Mouse (Mus musculus): ENCODE results near the gene Pth2. TPM values are rescaled to one million over a fixed set of nuclear protein-coding genes. Genes with fewer than 3 reads are reported as not detected.
A peak's percentile ranks its signal among the peaks of the same experiment; 100 is the strongest.

The Pth2 gene
- polyA plus RNA-seq, 1 experiment from 2014 or later, result 2.1 TPM

DNA sequence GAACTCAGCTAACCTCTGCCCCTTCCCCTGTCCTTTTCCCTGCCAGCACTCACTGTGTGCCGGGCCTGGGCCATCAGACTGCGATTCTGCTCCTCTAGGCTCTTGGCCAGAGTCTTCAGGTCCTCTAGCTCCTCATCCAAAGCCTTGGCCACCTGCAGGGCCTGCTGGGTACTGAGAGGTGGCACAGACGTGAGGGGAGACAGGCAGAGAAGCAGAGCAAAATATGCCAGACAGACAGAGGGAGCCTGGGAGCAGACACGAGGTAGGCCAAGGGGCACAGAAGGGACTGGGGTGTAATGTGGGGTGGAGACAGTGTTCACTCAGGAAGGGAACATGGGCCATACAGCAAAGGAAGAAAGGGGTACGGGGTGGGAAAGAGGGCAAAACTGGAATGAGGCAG, 12.6 kb downstream of the Pth2 start:
- no peak for ATAC-seq
- no peak overlapping the region for H3K4me2 ChIP-seq (replicated peaks)
- H3K4me1 ChIP-seq (replicated peaks), result peaks cover 14% of the 10 kb centered on the region
- H3K9ac ChIP-seq (replicated peaks), result 0 out of 2 replicates have a peak overlapping the region, but pooled peaks have one; percentile 19
- 67% methylated on average over 4 of the region's 5 CpGs for WGBS
- H3K27me3 ChIP-seq, result peaks cover 31% of the 10 kb centered on the region
- H3K27ac ChIP-seq, result no peak overlapping the region
- no peak overlapping the region for H3K4me3 ChIP-seq (replicated peaks)
- no peaks in the 10 kb centered on the region for H3K9me3 ChIP-seq
- no peaks in the 10 kb centered on the region for H3K36me3 ChIP-seq

DNA sequence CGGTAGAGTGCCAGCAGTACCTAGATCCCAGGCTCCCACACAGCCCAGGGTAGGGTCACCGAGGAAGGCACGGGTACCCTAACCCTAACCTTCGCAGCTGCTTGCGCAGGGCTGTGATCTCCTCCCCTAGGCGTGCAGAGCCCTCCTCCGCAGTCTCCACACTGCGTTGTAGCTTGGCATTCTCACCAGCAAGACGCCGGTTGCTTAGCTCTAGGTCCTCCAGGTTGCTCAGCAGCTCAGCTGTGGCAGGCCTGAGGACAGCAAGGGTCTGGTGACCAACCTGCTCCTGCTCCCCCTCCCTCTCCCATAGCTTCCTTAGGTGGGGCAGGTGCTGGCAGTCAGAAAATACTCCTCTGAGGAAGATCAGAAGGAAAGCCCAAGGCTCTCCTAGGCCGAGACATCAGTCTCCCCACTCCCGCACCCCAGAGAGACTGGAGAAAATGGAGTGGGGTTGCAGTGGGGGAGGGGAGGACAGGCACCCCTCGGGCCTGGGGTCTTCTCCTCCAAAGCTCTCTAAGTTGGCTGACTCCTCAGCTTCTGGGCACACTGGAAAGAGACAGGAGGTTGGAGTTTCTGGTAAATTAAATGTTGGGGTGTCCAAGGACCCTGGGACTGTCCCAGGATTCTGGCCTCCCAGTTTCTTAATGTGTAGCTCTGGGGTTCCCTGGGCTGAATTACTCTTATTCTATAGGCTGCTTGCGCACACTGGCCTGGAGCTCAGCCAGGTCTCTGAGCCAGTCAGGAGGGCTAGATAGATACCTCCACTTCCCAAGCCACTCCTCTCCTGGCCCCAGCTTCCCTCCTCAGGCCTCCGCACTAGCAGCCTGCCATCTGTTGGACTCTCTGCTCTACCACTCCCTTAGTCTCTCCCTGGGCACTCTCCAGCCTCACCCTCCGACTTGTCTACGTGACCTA, 13.3 kb downstream of the Pth2 start:
- ATAC-seq, result no peak
- Histone ChIP-seq H3K27ac (no peak overlapping the region), H3K9me3 (no peaks in the 10 kb centered on the region), H3K4me3 (replicated peaks) (no peak overlapping the region), H3K9ac (replicated peaks) (no peak overlapping the region), H3K27me3 (peaks cover 24% of the 10 kb centered on the region), H3K4me2 (replicated peaks) (no peak overlapping the region), H3K36me3 (no peaks in the 10 kb centered on the region), H3K4me1 (replicated peaks) (peaks cover 18% of the 10 kb centered on the region)
- 71% methylated on average over 17 of the region's 17 CpGs for WGBS

DNA sequence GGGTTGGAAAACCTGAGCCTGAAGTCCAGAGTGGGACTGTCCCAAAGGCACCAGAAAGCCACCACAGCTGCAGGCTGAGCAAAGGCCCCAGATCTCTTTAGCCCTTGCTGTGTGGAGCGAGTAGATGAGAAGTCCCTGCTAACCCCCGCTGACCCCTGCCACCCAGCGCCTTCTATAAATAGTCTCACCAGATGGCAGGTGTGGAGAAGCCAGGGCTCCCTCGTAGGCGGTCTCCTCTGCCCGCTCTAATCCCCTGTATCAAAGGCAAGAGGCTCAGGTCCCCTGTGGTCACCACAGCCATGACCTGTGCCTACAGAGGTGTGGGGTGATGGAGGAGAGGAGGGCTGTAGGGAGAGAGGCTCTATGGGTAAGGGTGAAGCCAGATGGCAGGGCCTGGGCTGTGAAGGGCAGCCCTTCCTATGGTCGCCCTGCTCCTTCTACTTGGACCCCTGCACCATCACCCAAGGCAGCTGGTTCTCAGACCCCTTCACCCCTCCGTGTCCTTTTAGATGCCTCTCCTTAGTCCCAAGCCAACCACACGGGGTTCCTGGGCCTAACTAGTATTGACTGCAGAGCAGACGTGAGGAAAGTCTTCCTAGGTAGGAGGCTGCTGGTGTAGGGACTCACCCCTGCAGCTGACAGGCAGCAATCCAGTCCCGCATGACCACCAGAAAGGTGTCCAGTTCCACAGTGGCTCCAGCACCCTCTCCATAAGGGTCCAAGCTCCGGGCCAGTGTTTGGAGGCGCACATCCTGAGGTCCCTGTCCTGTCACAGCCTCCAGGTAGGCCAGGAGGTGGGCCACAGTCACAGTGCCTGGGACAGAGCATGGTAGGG, 14.8 kb downstream of the Pth2 start:
- ATAC-seq, result no peak
- no peak overlapping the region for H3K9ac ChIP-seq (replicated peaks)
- H3K4me3 ChIP-seq (replicated peaks), result no peak overlapping the region
- H3K9me3 ChIP-seq, result no peaks in the 10 kb centered on the region
- peaks cover 11% of the 10 kb centered on the region for H3K27me3 ChIP-seq
- peaks cover 18% of the 10 kb centered on the region for H3K4me1 ChIP-seq (replicated peaks)
- no peaks in the 10 kb centered on the region for H3K36me3 ChIP-seq
- no peak overlapping the region for H3K27ac ChIP-seq
- H3K4me2 ChIP-seq (replicated peaks), result no peak overlapping the region
- 63% methylated on average over 13 of the region's 13 CpGs for WGBS

DNA sequence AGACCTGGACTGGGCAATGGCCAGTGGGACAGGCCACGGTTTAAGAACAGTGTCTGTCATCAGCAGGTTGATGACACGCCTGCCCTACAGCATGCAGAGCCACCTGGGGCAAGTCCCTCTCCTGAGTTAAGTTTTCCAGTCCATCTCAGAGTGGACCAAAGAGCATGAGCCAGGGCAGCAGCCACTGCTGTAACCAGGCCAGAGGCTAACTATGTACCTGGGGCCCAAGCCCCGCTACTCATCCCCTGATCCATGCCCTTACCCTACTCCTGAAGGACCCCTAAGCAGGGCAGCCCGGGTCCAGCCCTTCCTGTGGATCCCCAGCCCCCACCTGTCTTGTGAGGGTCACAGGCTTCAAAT, 15.4 kb downstream of the Pth2 start:
- Histone ChIP-seq H3K4me1 (replicated peaks) (peaks cover 18% of the 10 kb centered on the region), H3K27ac (no peak overlapping the region), H3K4me2 (replicated peaks) (no peak overlapping the region), H3K9me3 (no peaks in the 10 kb centered on the region), H3K36me3 (no peaks in the 10 kb centered on the region), H3K27me3 (peaks cover 12% of the 10 kb centered on the region), H3K4me3 (replicated peaks) (no peak overlapping the region), H3K9ac (replicated peaks) (no peak overlapping the region)
- WGBS, result 75% methylated on average over 4 of the region's 4 CpGs
- ATAC-seq, result no peak

DNA sequence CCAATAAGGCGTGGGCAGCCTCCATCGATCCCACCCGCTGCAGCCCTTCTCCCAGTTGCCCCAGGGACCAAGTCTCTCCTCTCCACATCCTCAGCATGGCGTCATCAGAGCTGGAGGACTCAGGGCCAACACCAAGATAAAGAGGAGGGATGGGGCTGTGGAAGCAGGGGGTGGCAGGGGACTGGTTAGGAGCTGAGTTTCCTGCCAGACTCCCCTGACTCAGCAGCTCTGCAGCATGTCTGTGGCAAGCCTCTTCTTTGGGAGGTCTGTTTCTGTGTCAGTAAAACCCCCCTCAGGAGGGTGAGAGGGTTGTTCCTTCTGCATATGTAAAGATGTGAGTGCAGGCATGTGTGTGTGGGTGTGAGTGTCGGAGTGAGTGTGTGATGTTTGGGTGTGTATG, 16.2 kb downstream of the Pth2 start:
- H3K27ac ChIP-seq, result no peak overlapping the region
- 76% methylated on average over 5 of the region's 5 CpGs for WGBS
- no peak overlapping the region for H3K4me3 ChIP-seq (replicated peaks)
- H3K4me1 ChIP-seq (replicated peaks), result peaks cover 15% of the 10 kb centered on the region
- no peaks in the 10 kb centered on the region for H3K36me3 ChIP-seq
- ATAC-seq, result no peak
- H3K9me3 ChIP-seq, result no peaks in the 10 kb centered on the region
- H3K4me2 ChIP-seq (replicated peaks), result no peak overlapping the region
- H3K27me3 ChIP-seq, result peaks cover 12% of the 10 kb centered on the region
- no peak overlapping the region; the same call in 1 of the 2 replicates for H3K9ac ChIP-seq (replicated peaks)

DNA sequence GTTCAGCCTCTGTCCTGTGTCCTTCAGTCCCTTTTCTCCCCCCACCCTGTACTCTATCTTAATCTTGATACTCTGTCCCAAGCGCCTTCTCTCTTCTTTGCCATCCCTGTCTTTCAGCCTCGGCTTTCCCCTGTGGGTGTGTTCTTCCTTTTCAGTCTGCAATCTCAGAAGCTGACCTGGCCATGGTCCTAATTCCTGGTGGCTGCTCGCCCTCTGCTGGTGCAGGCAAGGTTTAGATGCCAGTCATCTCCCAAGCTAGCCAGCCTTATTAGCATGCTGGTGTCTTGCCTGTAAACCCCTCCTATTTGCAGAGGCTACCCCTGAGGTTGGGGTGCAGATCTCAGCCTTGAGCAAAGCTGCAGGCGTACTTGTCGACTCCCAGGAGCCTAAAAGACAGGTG, 17.6 kb downstream of the Pth2 start:
- no peaks in the 10 kb centered on the region for H3K36me3 ChIP-seq
- WGBS, result 10% methylated on average over 5 of the region's 5 CpGs
- H3K4me1 ChIP-seq (replicated peaks), result peaks cover 13% of the 10 kb centered on the region; the same call in 1 of the 2 replicates
- peak overlapping the region; percentile 25; the same call in 1 of the 2 replicates for H3K9ac ChIP-seq (replicated peaks)
- peak; percentile 70 for ATAC-seq
- no peaks in the 10 kb centered on the region for H3K9me3 ChIP-seq
- H3K4me2 ChIP-seq (replicated peaks), result no peak overlapping the region
- no peak overlapping the region for H3K4me3 ChIP-seq (replicated peaks)
- H3K27me3 ChIP-seq, result peaks cover 21% of the 10 kb centered on the region
- H3K27ac ChIP-seq, result no peak overlapping the region

DNA sequence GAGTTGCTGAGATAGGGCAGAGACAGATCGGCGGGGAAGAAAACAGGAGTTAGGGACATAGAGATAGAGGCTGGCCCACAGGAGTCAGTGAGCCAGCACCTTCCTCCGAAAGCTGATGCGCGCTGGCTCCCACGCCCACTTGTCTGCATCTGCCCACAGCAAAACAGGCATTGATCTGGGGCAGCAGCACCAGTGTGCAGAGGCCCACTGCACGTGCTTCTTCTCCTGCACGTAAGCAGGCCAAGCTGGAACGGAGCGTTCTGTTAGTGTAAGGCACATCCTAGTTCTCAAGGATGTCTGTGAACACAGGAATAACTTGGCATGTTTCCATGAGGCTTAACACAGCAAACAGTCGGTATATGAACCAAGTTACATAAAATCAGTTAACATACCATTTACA, 18.2 kb downstream of the Pth2 start:
- Histone ChIP-seq H3K4me3 (replicated peaks) (no peak overlapping the region), H3K9me3 (no peaks in the 10 kb centered on the region), H3K27me3 (peaks cover 20% of the 10 kb centered on the region), H3K9ac (replicated peaks) (0 out of 2 replicates have a peak overlapping the region, but pooled peaks have one; percentile 25), H3K4me1 (replicated peaks) (peaks cover 13% of the 10 kb centered on the region; the same call in 1 of the 2 replicates), H3K4me2 (replicated peaks) (no peak overlapping the region), H3K36me3 (no peaks in the 10 kb centered on the region), H3K27ac (no peak overlapping the region)
- 89% methylated on average over 11 of the region's 11 CpGs for whole genome bisulfite sequencing
- ATAC-seq, result no peak

DNA sequence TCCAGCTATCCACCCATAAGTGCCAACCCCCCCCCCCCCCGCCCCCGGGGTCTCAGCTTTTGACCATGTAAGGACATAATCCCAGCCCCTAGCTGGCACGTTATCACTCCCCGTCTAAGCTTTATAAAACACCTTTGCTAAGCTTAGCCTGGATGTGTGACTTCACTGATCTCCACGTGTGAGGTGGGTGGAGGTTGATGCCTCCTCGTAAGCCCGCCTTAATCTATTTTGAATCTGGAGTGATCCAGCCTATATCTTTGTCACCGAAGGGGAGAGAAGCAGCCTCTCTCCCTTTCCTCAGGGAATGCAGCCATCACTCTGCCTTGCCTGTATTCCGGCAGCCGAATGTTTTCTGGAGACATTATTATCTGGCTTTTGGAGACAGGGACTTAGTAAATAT, 21.9 kb downstream of the Pth2 start:
- WGBS, result 64% methylated on average over 10 of the region's 10 CpGs
- Histone ChIP-seq H3K36me3 (no peaks in the 10 kb centered on the region), H3K27ac (no peak overlapping the region), H3K27me3 (peaks cover 19% of the 10 kb centered on the region), H3K9me3 (no peaks in the 10 kb centered on the region), H3K4me1 (replicated peaks) (peaks cover 10% of the 10 kb centered on the region; the same call in 1 of the 2 replicates), H3K4me3 (replicated peaks) (no peak overlapping the region), H3K9ac (replicated peaks) (no peak overlapping the region), H3K4me2 (replicated peaks) (no peak overlapping the region)
- ATAC-seq, result no peak

DNA sequence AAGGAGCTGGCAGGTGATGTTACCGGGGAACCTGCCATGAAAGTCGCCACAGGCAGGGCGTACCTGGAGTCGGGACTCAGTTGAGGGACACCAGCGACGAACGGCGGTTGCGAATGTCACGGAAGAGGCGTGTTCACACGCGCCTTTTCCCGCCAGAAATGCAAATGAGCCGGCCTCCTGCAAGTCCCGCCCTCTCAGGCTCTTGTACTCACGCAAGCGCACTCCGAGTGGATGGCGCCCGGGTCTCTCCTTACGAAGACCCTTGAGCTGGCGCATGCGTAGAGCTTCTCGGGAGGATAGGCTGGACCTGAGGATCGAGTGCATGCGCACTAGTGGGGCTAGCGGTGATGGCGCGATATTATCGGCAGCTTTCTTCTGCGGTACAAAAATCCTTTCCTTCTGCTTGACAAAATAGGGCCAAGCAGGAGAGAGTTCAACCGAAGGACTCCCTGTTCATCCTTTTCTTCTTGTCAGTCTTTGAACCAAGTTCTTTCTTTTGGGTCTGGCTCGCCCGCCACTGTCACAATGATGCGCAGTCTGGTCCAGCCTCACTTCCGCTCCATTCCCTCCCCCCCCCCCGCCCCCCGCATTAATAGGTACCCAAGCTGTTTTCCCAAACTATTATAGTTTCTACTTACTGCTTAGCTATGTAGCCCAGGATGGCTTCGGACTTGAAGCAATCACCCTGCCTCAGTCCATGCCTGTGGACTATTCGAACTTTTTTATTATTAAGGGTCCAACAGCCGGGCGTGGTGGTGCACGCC, 23.8 kb downstream of the Pth2 start, which contains the start of gene Ccdc155:
Gene Ccdc155, minus strand, starts transcription at position 513 of the 764 bp plus-strand sequence.
- Histone ChIP-seq H3K27ac (peak within 1 kb of the TSS; percentile 83), H3K4me2 (replicated peaks) (peak within 1 kb of the TSS; percentile 57), H3K27me3 (peaks cover 20% of the 10 kb centered on the region), H3K9ac (replicated peaks) (peak within 1 kb of the TSS; percentile 70), H3K9me3 (no peaks in the 10 kb centered on the region), H3K4me1 (replicated peaks) (0 out of 2 replicates have a peak, but pooled peaks cover 3% of the 10 kb centered on the region), H3K36me3 (no peaks in the 10 kb centered on the region), H3K4me3 (replicated peaks) (peak within 1 kb of the TSS; percentile 48)
- ATAC-seq, result peak; percentile 97
- 8% methylated on average over 44 of the region's 44 CpGs for WGBS

DNA sequence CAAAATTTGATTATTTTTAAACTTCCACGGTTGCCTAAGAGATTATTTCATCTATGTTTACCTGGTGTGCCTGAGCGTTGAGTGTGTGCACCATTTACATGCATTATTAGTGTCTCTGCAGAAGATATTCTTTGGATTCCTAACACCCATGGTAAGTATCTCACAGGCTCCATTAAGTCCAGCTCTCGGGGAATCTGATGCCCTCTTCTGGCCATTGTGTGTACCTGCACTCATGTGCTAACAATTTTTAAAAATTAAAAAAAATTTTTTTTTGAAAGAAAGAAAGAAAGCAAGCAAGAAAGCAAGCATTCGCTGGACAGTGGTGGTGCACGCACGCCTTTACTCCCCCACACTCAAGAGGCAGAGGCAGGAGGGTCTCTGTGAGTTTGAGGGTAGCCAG, 27.5 kb downstream of the Pth2 start:
- 82% methylated on average over 6 of the region's 6 CpGs for WGBS

DNA sequence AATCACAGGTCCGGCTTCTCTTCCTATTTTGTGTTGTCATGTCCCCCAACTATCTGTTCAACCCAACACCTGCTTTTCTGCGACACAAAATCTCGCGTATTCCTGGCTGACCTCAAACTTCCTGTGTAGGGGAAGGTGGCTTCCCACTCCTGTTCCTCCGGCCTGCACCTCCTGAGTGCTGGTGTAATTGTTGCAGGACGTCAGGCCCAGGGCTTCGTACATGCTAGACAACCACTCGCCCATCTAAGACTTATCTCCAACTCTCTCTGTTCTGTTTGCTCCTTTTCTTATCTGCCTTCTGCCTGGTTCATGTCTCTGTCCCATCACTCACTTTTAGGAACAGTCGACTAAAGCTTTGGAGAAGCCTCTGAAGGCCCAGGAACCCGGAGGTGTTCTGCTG, 30.3 kb downstream of the Pth2 start:
- 83% methylated on average over 10 of the region's 10 CpGs for WGBS
- no peak overlapping the region for H3K4me3 ChIP-seq (replicated peaks)
- peaks cover 8% of the 10 kb centered on the region for H3K4me1 ChIP-seq (replicated peaks)
- H3K4me2 ChIP-seq (replicated peaks), result no peak overlapping the region; the same call in 1 of the 2 replicates
- no peaks in the 10 kb centered on the region for H3K36me3 ChIP-seq
- no peak overlapping the region for H3K9ac ChIP-seq (replicated peaks)
- no peaks in the 10 kb centered on the region for H3K9me3 ChIP-seq
- no peak for ATAC-seq
- H3K27me3 ChIP-seq, result peaks cover 33% of the 10 kb centered on the region
- no peak overlapping the region for H3K27ac ChIP-seq

More for the DNA sequence above, 27.5 kb downstream of the Pth2 start:
- no peak overlapping the region for H3K9ac ChIP-seq (replicated peaks)
- ATAC-seq, result no peak
- no peak overlapping the region for H3K27ac ChIP-seq
- no peak overlapping the region for H3K4me3 ChIP-seq (replicated peaks)
- H3K27me3 ChIP-seq, result peaks cover 36% of the 10 kb centered on the region
- no peaks in the 10 kb centered on the region for H3K9me3 ChIP-seq
- no peak overlapping the region for H3K4me2 ChIP-seq (replicated peaks)
- H3K4me1 ChIP-seq (replicated peaks), result 0 out of 2 replicates have a peak, but pooled peaks cover 3% of the 10 kb centered on the region
- no peaks in the 10 kb centered on the region for H3K36me3 ChIP-seq
